Mouse (Mus musculus) subcutaneous adipose tissue, adult 2 months (tissue): ENCODE results near the gene Tdg. TPM values are rescaled to one million over a fixed set of nuclear protein-coding genes. Genes with fewer than 3 reads are reported as not detected.

Experiments
- polyA plus RNA-seq: library from polyadenylated mRNA; depleted of rRNA; stranded (reverse); fragments of >200 nt; gene quantifications from 2 replicates; pipeline ENCODE4 v1.2.3, GENCODE M21; 2012; ENCODE audit warnings: low replicate concordance; rRNA removed

Tdg gene
- polyA plus RNA-seq, result 13.9 and 28.5 TPM in 2 replicates

DNA sequence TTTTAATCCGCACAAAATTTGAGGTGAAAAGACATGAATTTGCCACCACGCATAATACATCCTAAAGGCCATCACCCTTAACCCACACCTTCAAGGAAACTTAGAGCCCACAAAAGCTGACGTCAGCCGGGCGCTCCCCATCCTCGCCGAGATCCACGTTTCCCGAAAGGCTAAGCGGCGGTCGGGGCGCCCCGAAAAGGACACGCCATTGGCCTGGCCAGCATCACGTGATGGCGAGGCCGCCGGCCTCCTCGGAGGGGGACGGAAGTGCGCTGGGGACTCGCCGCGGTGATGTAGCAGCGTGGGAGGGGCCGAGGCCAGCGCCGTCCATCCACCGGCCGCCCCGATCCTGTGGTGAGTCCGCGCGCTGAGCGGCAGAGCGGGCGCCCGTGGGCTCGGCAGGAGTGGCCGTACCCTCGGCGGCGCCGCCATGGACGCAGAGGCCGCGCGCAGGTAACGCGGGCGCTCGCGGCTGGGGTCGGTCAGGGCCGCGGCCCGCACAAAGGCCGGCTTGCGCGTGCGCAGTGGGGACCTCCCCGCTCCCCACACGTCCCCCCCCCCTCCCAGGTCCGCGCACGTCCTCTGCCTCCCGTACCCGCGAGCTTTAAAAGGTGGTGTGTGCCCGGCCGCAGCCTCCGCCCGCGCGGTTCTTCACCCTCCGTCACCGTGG lies at the start of gene Tdg:
Tdg (plus strand) TSS at position 243 of the 670 bp plus-strand sequence.

DNA sequence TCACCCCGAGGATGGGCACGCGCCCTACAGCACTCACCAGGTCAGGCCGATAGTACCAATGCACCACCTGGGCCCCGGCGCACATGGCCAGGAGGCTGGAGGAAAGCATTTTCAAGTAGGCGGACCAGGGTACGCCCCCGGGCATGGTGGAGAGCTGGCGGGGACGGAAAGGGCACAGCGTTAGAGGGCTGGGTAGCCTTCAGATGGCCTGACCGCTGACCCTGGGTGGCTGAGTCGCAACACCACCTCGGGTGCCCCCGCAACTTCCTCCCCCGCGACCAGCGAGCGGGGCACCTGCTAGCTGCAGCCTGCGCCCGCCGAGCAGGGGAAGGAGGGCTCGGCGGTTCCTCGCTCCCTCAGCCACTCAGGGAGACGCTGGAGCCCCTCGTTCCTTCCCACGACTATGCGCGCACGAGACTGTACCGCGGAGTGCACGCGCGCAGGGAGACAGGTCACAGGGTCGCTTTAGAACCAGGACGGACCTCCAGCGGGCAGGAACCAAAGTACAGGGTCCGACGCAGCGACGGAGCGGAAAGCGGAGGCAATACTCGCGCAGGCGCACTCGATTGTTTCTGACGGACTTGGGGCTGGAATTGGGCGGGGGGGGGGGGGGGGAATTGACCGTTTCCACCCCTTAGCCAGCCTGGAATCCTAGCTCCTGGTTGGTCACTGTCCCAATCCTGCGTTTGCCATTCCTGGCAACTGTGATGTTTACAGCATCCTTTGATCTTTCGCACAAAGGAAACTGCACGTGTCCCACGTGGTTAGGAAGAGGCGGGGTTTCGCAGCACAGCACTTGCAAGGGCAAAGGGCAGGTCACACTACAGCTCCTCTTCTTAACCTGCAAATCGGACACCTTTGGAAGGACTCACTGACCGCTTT lies 6.7 kb upstream of the Tdg start, which contains the start of gene 1190007I07Rik:
1190007I07Rik (minus strand) TSS at position 558 of the 882 bp plus-strand sequence.

DNA sequence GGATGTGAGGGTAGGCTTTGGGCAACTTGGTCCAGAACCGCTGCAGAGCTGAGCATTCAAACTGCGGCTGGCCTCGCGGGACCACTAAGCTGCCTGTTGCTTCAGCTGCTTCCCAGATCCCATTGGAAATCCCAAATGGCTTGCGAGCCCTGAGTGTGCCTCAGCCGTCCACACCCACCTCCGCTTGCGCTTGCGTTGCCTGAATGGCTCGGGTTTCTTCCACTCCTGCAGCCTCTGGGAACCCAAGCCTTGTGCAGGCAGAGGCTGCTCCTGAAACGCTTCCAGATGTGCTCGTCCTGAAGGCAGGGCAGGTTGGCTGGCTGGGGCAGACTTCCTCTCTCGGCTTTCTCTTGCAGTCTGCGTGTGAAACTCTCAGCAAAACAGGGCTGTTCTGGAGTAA lies 60.9 kb downstream of the Tdg start, which contains the start of gene Glt8d2:
Glt8d2 (minus strand) TSS at position 157 of the 400 bp plus-strand sequence.

DNA sequence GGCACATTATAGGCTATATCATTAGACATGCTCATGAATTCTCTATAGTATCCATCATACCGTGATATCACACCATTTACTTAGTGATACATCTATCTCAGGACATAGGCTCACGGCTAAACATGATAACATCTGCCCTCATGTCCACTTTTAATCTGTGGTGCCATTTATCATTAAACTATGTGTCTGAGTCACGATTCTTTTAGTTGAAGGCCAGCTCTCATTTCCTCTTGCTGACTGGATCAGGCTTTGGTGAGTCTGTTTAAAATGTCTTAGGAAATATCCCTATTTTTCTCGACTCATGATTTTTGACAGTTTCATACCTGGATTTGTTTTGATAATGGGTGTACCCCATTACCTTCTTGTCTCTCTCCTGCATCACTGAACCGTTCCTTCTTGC lies 66.3 kb downstream of the Tdg start, which contains the start of gene Hcfc2:
Hcfc2 (plus strand) TSS at position 205 of the 400 bp plus-strand sequence.

Other genes starting within 250 kb of the Tdg start
- gene Gm1553, start 137.2 kb upstream of the Tdg start, polyA plus RNA-seq, result not detected in 2 replicates
- gene 1190007I07Rik, start 6.6 kb upstream of the Tdg start, polyA plus RNA-seq, result 31.9 and 43.2 TPM in 2 replicates
- 4.1 and 10.1 TPM in 2 replicates for gene Glt8d2, start 60.8 kb downstream of the Tdg start, polyA plus RNA-seq
- gene Hcfc2, start 66.3 kb downstream of the Tdg start, polyA plus RNA-seq, result 11.3 and 14.3 TPM in 2 replicates
- gene Nfyb, start 134.3 kb downstream of the Tdg start, polyA plus RNA-seq, result 6.9 and 11.7 TPM in 2 replicates
- 34.7 and 49.1 TPM in 2 replicates for gene Txnrd1, start 204.1 kb downstream of the Tdg start, polyA plus RNA-seq
- 0.40 and 0.75 TPM in 2 replicates for gene Eid3, start 236.8 kb downstream of the Tdg start, polyA plus RNA-seq